Mouse (Mus musculus) stomach, postnatal 0 days (tissue): ENCODE data around the gene Gm28047.

Experiments
- CTCF ChIP-seq: IDR thresholded peaks from 2 replicates; pipeline ENCODE4 v1.5.1; 2016; ENCODE audit warnings: antibody characterized with exemption, low read depth, mild to moderate bottlenecking, moderate library complexity
- EP300 ChIP-seq: optimal IDR thresholded peaks from 2 replicates; pipeline ENCODE3; 2016; ENCODE audit warnings: antibody characterized with exemption

- TF ChIP-seq CTCF: no peak
- no peak for TF ChIP-seq EP300
Observed at GRCm38 (mm10) chr15:102546677-102547427, 78.0 kb downstream of the Gm28047 start.
